Mouse (Mus musculus): ENCODE results near the gene Ola1.

DNA sequence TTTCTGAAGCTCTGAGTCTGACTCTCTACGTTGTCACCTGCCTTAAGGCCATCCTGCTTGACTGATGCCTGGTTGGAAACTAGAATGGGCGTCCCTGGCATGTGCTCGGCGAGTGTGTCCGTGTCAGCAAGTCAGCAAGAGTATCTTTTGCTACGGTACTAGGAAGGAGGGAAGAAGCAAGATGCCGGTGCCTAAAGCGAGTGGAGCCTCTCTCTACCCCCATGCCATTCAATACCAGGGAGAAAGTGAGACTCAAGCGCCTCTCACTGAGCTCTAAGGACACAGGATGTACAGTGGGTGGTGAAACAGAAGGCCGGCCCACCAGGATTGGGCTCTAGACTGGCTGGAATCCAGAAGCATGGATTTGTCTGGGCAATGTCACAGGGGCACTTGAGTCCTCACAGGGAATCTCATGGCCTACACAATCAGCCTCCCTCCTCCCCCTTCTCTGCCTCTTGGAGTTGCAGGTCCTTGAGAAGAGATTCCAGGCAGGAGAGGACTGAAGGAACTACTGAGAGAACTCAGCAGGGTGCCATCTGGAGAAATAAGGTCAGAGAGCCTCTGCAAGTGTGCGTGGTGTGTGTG is 46.0 kb upstream of the Ola1 start:
- TF ChIP-seq POLR2A (IDR thresholded peaks at IDR 0.05; ENCODE audit: borderline replicate concordance, insufficient read depth, low read length) = no peak
- TF ChIP-seq CTCF (IDR thresholded peaks at IDR 0.05; ENCODE audit: borderline replicate concordance, insufficient read depth, low read depth, low read length) = no peak

Data from cerebellum, adult 2 months (tissue).